Mouse (Mus musculus) heart, embryonic 14.5 days (tissue): ENCODE measurements at regions not wholly inside any gene's neighbourhood (a gene's known extent, or its start where the extent isn't known, plus 50 kb on each side); places are given as distances from the start of the nearest gene placed in this dataset.

Source experiments
- ATAC-seq: fragments of 200-750 bp; cut with Nextera tagmentation; 2 replicates; pipeline ENCODE4 v1.8.0; 2017; ENCODE audit warnings: low read depth, moderate TSS enrichment; ENCODE audit not compliant: insufficient number of reproducible peaks, insufficient read depth, low FRiP score
- H3K27ac ChIP-seq, 2 experiments: fragments of 200-500 bp in 1 of 2; fragments of 300-500 bp in 1 of 2; sonication (generic) in 1 of 2; replicated peaks in 1 of 2; 2 replicates each; pipeline ENCODE4 v1.5.1; 2012 to 2014; ENCODE audit warnings: low read depth in 2 of 2, low read length in 2 of 2, control low read depth in 1 of 2, mild to moderate bottlenecking in 1 of 2, mixed read lengths in 1 of 2; ENCODE audit not compliant: control insufficient read depth in 1 of 2, insufficient read depth in 1 of 2
- H3K27me3 ChIP-seq: fragments of 300-500 bp; sonication (generic); 2 replicates; pipeline ENCODE4 v1.6.1; 2014; ENCODE audit warnings: mild to moderate bottlenecking, low read length, control low read depth; ENCODE audit not compliant: control insufficient read depth, insufficient read depth
- H3K36me3 ChIP-seq: fragments of 300-500 bp; sonication (generic); 2 replicates; pipeline ENCODE4 v1.6.1; 2014; ENCODE audit warnings: mild to moderate bottlenecking, control low read depth, low read length, mixed read lengths; ENCODE audit not compliant: control insufficient read depth, insufficient read depth
- H3K4me1 ChIP-seq, 2 experiments: fragments of 200-500 bp in 1 of 2; fragments of 300-500 bp in 1 of 2; sonication (generic) in 1 of 2; 2 replicates each; pipeline ENCODE4 v1.6.1; 2012 to 2014; ENCODE audit warnings: low read length in 2 of 2, control low read depth in 1 of 2, mixed read lengths in 1 of 2; ENCODE audit not compliant: control insufficient read depth in 2 of 2, insufficient read depth in 2 of 2
- H3K4me2 ChIP-seq: fragments of 300-500 bp; sonication (generic); 2 replicates; pipeline ENCODE4 v1.6.1; 2014; ENCODE audit warnings: mild to moderate bottlenecking, low read length
- H3K4me3 ChIP-seq, 2 experiments: fragments of 200-500 bp in 1 of 2; fragments of 300-500 bp in 1 of 2; sonication (generic) in 1 of 2; 2 replicates each; pipeline ENCODE4 v1.5.1; 2012 to 2014; ENCODE audit warnings: low read length in 2 of 2, mild to moderate bottlenecking in 2 of 2, control low read depth in 1 of 2, low read depth in 1 of 2, moderate library complexity in 1 of 2; ENCODE audit not compliant: control insufficient read depth in 1 of 2, insufficient read depth in 1 of 2
- H3K9ac ChIP-seq: fragments of 300-500 bp; sonication (generic); 2 replicates; pipeline ENCODE4 v1.6.1; 2014; ENCODE audit warnings: mild to moderate bottlenecking, low read length
- H3K9me3 ChIP-seq: fragments of 300-500 bp; sonication (generic); 2 replicates; pipeline ENCODE4 v1.6.1; 2016; ENCODE audit warnings: low read length, control low read depth; ENCODE audit not compliant: control insufficient read depth
- WGBS: fragments of 180-500 bp; shearing (Covaris S2); extraction: QIAGEN DNeasy Blood & Tissue Kit; methylation state at CpG from one replicate; pipeline ENCODE4 v1.1.7; 2014; 5-methylcytosine and 5-hydroxymethylcytosine counted together

- Histone ChIP-seq H3K4me1 (no peaks in the 10 kb centered on the region), H3K27me3 (no peaks in the 10 kb centered on the region), H3K4me2 (no peak overlapping the region), H3K9ac (no peak overlapping the region), H3K27ac (no peak overlapping the region), H3K4me3 (no peak overlapping the region), H3K36me3 (no peaks in the 10 kb centered on the region), H3K9me3 (no peaks in the 10 kb centered on the region)
- no peak for ATAC-seq
- 74% methylated on average over 5 of the region's 5 CpGs for WGBS
These were observed 212.1 kb upstream of the Osr1 start for GRCm38 (mm10) chr12:9357856-9358255.

GRCm38 (mm10) chr12:9358872-9359271, 211.0 kb upstream of the Osr1 start:
- Histone ChIP-seq H3K27ac (no peak overlapping the region), H3K9ac (no peak overlapping the region), H3K9me3 (no peaks in the 10 kb centered on the region), H3K4me2 (no peak overlapping the region), H3K4me1 (no peaks in the 10 kb centered on the region), H3K36me3 (no peaks in the 10 kb centered on the region), H3K27me3 (no peaks in the 10 kb centered on the region), H3K4me3 (no peak overlapping the region)
- 20% methylated on average over 8 of the region's 8 CpGs for WGBS
- ATAC-seq = no peak

GRCm38 (mm10) chr12:9365931-9366330, 204.0 kb upstream of the Osr1 start:
- Histone ChIP-seq H3K27me3 (no peaks in the 10 kb centered on the region), H3K4me1 (no peaks in the 10 kb centered on the region), H3K27ac (no peak overlapping the region), H3K9me3 (no peaks in the 10 kb centered on the region), H3K9ac (no peak overlapping the region), H3K4me2 (no peak overlapping the region), H3K4me3 (no peak overlapping the region), H3K36me3 (no peaks in the 10 kb centered on the region)
- 73% methylated on average over 1 of the region's 1 CpGs for WGBS
- ATAC-seq = no peak

GRCm38 (mm10) chr12:9368682-9369081, 201.2 kb upstream of the Osr1 start:
- Histone ChIP-seq H3K4me1 (no peaks in the 10 kb centered on the region), H3K9ac (no peak overlapping the region), H3K36me3 (no peaks in the 10 kb centered on the region), H3K27me3 (no peaks in the 10 kb centered on the region), H3K9me3 (no peaks in the 10 kb centered on the region), H3K4me2 (no peak overlapping the region), H3K27ac (no peak overlapping the region), H3K4me3 (no peak overlapping the region)
- WGBS = 88% methylated on average over 5 of the region's 5 CpGs
- no peak for ATAC-seq

GRCm38 (mm10) chr12:9401956-9402355, 168.0 kb upstream of the Osr1 start:
- 62% methylated on average over 3 of the region's 3 CpGs for WGBS
- H3K4me1 ChIP-seq = no peaks in the 10 kb centered on the region
- H3K9ac ChIP-seq = no peak overlapping the region
- H3K27ac ChIP-seq = no peak overlapping the region
- H3K36me3 ChIP-seq = no peaks in the 10 kb centered on the region
- no peak overlapping the region for H3K4me2 ChIP-seq
- no peaks in the 10 kb centered on the region for H3K9me3 ChIP-seq
- no peak for ATAC-seq
- no peak overlapping the region for H3K4me3 ChIP-seq
- no peaks in the 10 kb centered on the region for H3K27me3 ChIP-seq

GRCm38 (mm10) chr12:9404981-9405380, 164.9 kb upstream of the Osr1 start:
- no peak overlapping the region for H3K27ac ChIP-seq
- ATAC-seq = no peak
- no peaks in the 10 kb centered on the region for H3K36me3 ChIP-seq
- H3K4me1 ChIP-seq = no peaks in the 10 kb centered on the region
- H3K4me2 ChIP-seq = no peak overlapping the region
- no peaks in the 10 kb centered on the region for H3K27me3 ChIP-seq
- no peak overlapping the region for H3K9ac ChIP-seq
- H3K9me3 ChIP-seq = no peaks in the 10 kb centered on the region
- WGBS = 68% methylated on average over 7 of the region's 7 CpGs
- no peak overlapping the region for H3K4me3 ChIP-seq

- Histone ChIP-seq H3K36me3 (no peaks in the 10 kb centered on the region), H3K4me2 (no peak overlapping the region), H3K4me1 (no peaks in the 10 kb centered on the region), H3K4me3 (no peak overlapping the region), H3K27ac (no peak overlapping the region), H3K9ac (no peak overlapping the region), H3K9me3 (no peaks in the 10 kb centered on the region), H3K27me3 (no peaks in the 10 kb centered on the region)
- no peak for ATAC-seq
- WGBS = 66% methylated on average over 3 of the region's 3 CpGs
These were observed 150.6 kb upstream of the Osr1 start for GRCm38 (mm10) chr12:9419311-9419710.

- no peak overlapping the region for H3K4me2 ChIP-seq
- no peaks in the 10 kb centered on the region for H3K9me3 ChIP-seq
- no peak overlapping the region for H3K4me3 ChIP-seq
- no peak overlapping the region for H3K27ac ChIP-seq
- no peak overlapping the region for H3K9ac ChIP-seq
- 74% methylated on average over 3 of the region's 3 CpGs for WGBS
- no peaks in the 10 kb centered on the region for H3K4me1 ChIP-seq
- no peak for ATAC-seq
- no peaks in the 10 kb centered on the region for H3K27me3 ChIP-seq
- H3K36me3 ChIP-seq = no peaks in the 10 kb centered on the region
These were observed 139.3 kb upstream of the Osr1 start for GRCm38 (mm10) chr12:9430656-9431055.
